Mouse (Mus musculus): ENCODE data around the gene Sema5a. TPM values are rescaled to one million over a fixed set of nuclear protein-coding genes. Genes with fewer than 3 reads are reported as not detected.

Sema5a gene
- polyA plus RNA-seq, 1 experiment, result 1.3 TPM

- TF ChIP-seq POLR2A (IDR thresholded peaks at IDR 0.05; ENCODE audit: control insufficient read depth, extremely low read depth, insufficient read depth, low read length, poor library complexity), result no peak
- TF ChIP-seq CTCF (IDR thresholded peaks at IDR 0.05; ENCODE audit: borderline replicate concordance, control insufficient read depth, extremely low read depth, insufficient read depth, low read length, poor library complexity), result no peak
- no peaks in the 10 kb centered on the region for H3K4me1 ChIP-seq (replicated peaks; ENCODE audit: control insufficient read depth, insufficient read depth, low read length)
Observed at GRCm38 (mm10) chr15:32532539-32532938, 287.9 kb downstream of the Sema5a start.

GRCm38 (mm10) chr15:32533541-32534080 lies 289.0 kb downstream of the Sema5a start:
- Histone ChIP-seq H3K4me1 (replicated peaks; ENCODE audit: control insufficient read depth, insufficient read depth, low read length) (no peaks in the 10 kb centered on the region), H3K27me3 (ENCODE audit: control insufficient read depth, insufficient read depth, low read length) (no peaks in the 10 kb centered on the region), H3K27ac (ENCODE audit: control insufficient read depth, insufficient read depth, low read length) (no peak overlapping the region), H3K4me3 (ENCODE audit: control insufficient read depth, insufficient read depth, low read length) (no peak overlapping the region), H3K36me3 (ENCODE audit: control insufficient read depth, insufficient read depth, low read length) (no peaks in the 10 kb centered on the region)
- TF ChIP-seq POLR2A (IDR thresholded peaks at IDR 0.05; ENCODE audit: control insufficient read depth, extremely low read depth, insufficient read depth, low read length, poor library complexity) (no peak), CTCF (IDR thresholded peaks at IDR 0.05; ENCODE audit: borderline replicate concordance, control insufficient read depth, extremely low read depth, insufficient read depth, low read length, poor library complexity) (no peak)
- WGBS, result 89% methylated on average over 1 of the region's 1 CpGs
- no peak for DNase-seq

More at GRCm38 (mm10) chr15:32532539-32532938, 287.9 kb downstream of the Sema5a start:
- DNase-seq, result no peak
- 93% methylated on average over 3 of the region's 3 CpGs for WGBS
- Histone ChIP-seq H3K27me3 (ENCODE audit: control insufficient read depth, insufficient read depth, low read length) (no peaks in the 10 kb centered on the region), H3K27ac (ENCODE audit: control insufficient read depth, insufficient read depth, low read length) (no peak overlapping the region), H3K36me3 (ENCODE audit: control insufficient read depth, insufficient read depth, low read length) (no peaks in the 10 kb centered on the region), H3K4me3 (ENCODE audit: control insufficient read depth, insufficient read depth, low read length) (no peak overlapping the region)

- Histone ChIP-seq H3K27ac (ENCODE audit: control insufficient read depth, insufficient read depth, low read length) (no peak overlapping the region), H3K27me3 (ENCODE audit: control insufficient read depth, insufficient read depth, low read length) (no peaks in the 10 kb centered on the region), H3K4me1 (replicated peaks; ENCODE audit: control insufficient read depth, insufficient read depth, low read length) (no peaks in the 10 kb centered on the region), H3K4me3 (ENCODE audit: control insufficient read depth, insufficient read depth, low read length) (no peak overlapping the region), H3K36me3 (ENCODE audit: control insufficient read depth, insufficient read depth, low read length) (no peaks in the 10 kb centered on the region)
- WGBS, result 86% methylated on average over 6 of the region's 6 CpGs
- TF ChIP-seq CTCF (IDR thresholded peaks at IDR 0.05; ENCODE audit: borderline replicate concordance, control insufficient read depth, extremely low read depth, insufficient read depth, low read length, poor library complexity) (no peak), POLR2A (IDR thresholded peaks at IDR 0.05; ENCODE audit: control insufficient read depth, extremely low read depth, insufficient read depth, low read length, poor library complexity) (no peak)
- no peak for DNase-seq
Observed at GRCm38 (mm10) chr15:32536755-32537503, 292.3 kb downstream of the Sema5a start.

DNA sequence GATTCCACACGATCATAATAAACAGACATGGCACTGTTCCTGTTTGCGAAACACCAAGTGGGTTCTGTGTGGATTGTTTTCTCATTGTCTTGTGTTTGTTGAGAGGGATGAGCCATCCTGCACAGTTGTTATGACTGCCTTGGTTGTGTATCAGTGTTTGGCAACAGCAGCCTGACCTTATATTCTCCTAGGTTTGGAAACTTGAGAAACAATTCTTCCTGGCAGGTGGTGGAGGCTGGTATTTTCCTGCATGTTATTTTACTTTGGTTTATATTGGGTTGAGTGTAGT lies 292.8 kb downstream of the Sema5a start:
- 88% methylated on average over 2 of the region's 2 CpGs for WGBS

GRCm38 (mm10) chr15:32538092-32538491 lies 293.5 kb downstream of the Sema5a start:
- H3K27me3 ChIP-seq (ENCODE audit: control insufficient read depth, insufficient read depth, low read length), result no peaks in the 10 kb centered on the region
- no peaks in the 10 kb centered on the region for H3K36me3 ChIP-seq (ENCODE audit: control insufficient read depth, insufficient read depth, low read length)
- no peak overlapping the region for H3K27ac ChIP-seq (ENCODE audit: control insufficient read depth, insufficient read depth, low read length)
- no peak overlapping the region for H3K4me3 ChIP-seq (ENCODE audit: control insufficient read depth, insufficient read depth, low read length)
- H3K4me1 ChIP-seq (replicated peaks; ENCODE audit: control insufficient read depth, insufficient read depth, low read length), result no peaks in the 10 kb centered on the region
- WGBS, result 78% methylated on average over 3 of the region's 3 CpGs
- TF ChIP-seq CTCF (IDR thresholded peaks at IDR 0.05; ENCODE audit: borderline replicate concordance, control insufficient read depth, extremely low read depth, insufficient read depth, low read length, poor library complexity), result no peak
- no peak for TF ChIP-seq POLR2A (IDR thresholded peaks at IDR 0.05; ENCODE audit: control insufficient read depth, extremely low read depth, insufficient read depth, low read length, poor library complexity)
- DNase-seq, result no peak

More for the DNA sequence above, 292.8 kb downstream of the Sema5a start:
- Histone ChIP-seq H3K27ac (ENCODE audit: control insufficient read depth, insufficient read depth, low read length) (no peak overlapping the region), H3K27me3 (ENCODE audit: control insufficient read depth, insufficient read depth, low read length) (no peaks in the 10 kb centered on the region), H3K4me1 (replicated peaks; ENCODE audit: control insufficient read depth, insufficient read depth, low read length) (no peaks in the 10 kb centered on the region), H3K4me3 (ENCODE audit: control insufficient read depth, insufficient read depth, low read length) (no peak overlapping the region), H3K36me3 (ENCODE audit: control insufficient read depth, insufficient read depth, low read length) (no peaks in the 10 kb centered on the region)
- no peak for DNase-seq
- no peak for TF ChIP-seq CTCF (IDR thresholded peaks at IDR 0.05; ENCODE audit: borderline replicate concordance, control insufficient read depth, extremely low read depth, insufficient read depth, low read length, poor library complexity)
- no peak for TF ChIP-seq POLR2A (IDR thresholded peaks at IDR 0.05; ENCODE audit: control insufficient read depth, extremely low read depth, insufficient read depth, low read length, poor library complexity)

- no peak for DNase-seq
- TF ChIP-seq CTCF (IDR thresholded peaks at IDR 0.05; ENCODE audit: borderline replicate concordance, control insufficient read depth, extremely low read depth, insufficient read depth, low read length, poor library complexity) (no peak), POLR2A (IDR thresholded peaks at IDR 0.05; ENCODE audit: control insufficient read depth, extremely low read depth, insufficient read depth, low read length, poor library complexity) (no peak)
Observed at GRCm38 (mm10) chr15:32542746-32543145, 298.1 kb downstream of the Sema5a start.

More at GRCm38 (mm10) chr15:32542746-32543145, 298.1 kb downstream of the Sema5a start:
- no peaks in the 10 kb centered on the region for H3K27me3 ChIP-seq (ENCODE audit: control insufficient read depth, insufficient read depth, low read length)
- no peaks in the 10 kb centered on the region for H3K4me1 ChIP-seq (replicated peaks; ENCODE audit: control insufficient read depth, insufficient read depth, low read length)
- 79% methylated on average over 1 of the region's 1 CpGs for WGBS
- H3K27ac ChIP-seq (ENCODE audit: control insufficient read depth, insufficient read depth, low read length), result no peak overlapping the region
- no peaks in the 10 kb centered on the region for H3K36me3 ChIP-seq (ENCODE audit: control insufficient read depth, insufficient read depth, low read length)
- H3K4me3 ChIP-seq (ENCODE audit: control insufficient read depth, insufficient read depth, low read length), result no peak overlapping the region
